Mouse (Mus musculus) megakaryocyte, embryonic 14.5 days (primary cell): ENCODE results near the gene Eef1akmt3.

Experiments
- FLI1 ChIP-seq: IDR thresholded peaks from 2 replicates; pipeline ENCODE4 v1.6.1; 2012; ENCODE audit warnings: low read length, inconsistent platforms, mixed read lengths
- GATA1 ChIP-seq: IDR thresholded peaks from 3 replicates; pipeline ENCODE4 v1.6.1; 2012; ENCODE audit warnings: mixed read lengths, low read length, inconsistent platforms, borderline replicate concordance

DNA sequence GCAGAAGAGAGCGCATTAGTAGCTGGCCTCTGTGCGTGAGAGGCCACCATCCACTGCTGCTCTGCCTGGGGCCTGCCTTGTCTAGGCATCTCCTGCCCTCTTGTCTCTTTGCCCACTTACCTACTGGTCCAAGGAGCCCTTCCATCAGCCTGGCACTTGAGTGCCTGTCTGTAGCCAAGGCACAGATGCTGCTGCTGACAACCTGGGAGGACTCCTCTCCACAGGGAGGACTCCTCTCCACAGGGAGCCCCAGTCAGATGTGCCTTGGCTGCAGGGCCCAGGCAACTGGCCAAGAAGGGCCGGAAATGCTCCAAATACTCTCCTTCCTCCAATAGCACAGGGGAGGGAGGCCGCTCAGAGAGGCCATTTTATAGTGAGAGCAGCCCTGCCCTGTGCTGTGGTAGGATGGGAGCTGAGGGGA is 54.8 kb downstream of the Eef1akmt3 start:
- no peak for TF ChIP-seq GATA1
- no peak for TF ChIP-seq FLI1
